Mouse (Mus musculus): ENCODE measurements around the gene Zfp382. TPM values are rescaled to one million over a fixed set of nuclear protein-coding genes. Genes with fewer than 3 reads are reported as not detected.

The Zfp382 gene
- polyA plus RNA-seq (2012; rRNA removed): 11.5 and 11.7 TPM in 2 replicates

DNA sequence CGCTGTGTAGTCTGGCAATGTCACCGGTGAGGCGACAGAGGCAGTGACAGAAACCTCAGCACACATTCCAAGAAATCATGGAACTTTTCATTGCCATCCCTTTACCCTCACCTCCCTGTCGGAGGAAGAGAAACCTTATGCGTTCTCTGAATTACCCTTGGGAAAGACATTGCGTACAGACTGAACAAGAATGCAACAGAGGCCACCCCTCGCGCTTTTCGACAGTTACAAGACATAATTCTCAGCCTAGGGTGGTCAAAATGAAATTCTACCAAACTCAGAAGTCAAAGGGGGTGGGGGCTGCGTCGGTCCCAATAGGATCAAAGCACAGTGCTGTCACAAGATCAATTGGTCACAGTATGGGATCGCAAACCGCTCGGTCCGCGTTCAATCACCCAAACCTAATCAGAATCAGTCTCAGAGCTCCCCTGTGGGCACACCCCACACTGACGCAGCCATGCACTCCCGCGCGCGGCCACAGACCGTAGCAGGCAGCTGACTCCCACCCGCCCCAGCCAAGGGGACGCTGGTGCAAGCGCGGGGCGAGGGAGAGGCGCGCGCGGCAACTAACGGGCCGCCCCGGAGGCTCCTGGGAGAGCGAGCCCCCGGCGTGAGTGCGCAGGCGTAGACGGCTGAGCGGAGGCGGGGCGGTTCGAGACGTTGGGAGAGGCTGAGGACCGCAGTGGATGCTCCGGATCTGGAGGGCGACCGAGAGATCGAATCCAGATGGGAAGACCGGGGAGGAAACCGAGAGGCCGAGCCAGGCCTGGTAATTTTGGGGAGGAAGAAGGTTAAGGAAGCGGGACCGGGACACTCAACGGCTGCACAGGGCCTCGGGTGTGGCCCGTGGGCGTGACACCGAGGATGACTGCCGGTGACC is at the start of gene Zfp382:
Zfp382 (plus strand) TSS at position 635 of the 880 bp plus-strand sequence.

GRCm38 (mm10) chr7:30072146-30073028 is 49.4 kb upstream of the Zfp382 start, which contains the start of gene Zfp82:
TSS of gene Zfp82 (minus strand) at chr7:30072900.

GRCm38 (mm10) chr7:30090092-30090969 is 31.4 kb upstream of the Zfp382 start, which contains the start of the genes Gm26920 and Zfp566:
TSS of gene Gm26920 (minus strand) at chr7:30090410.
TSS of gene Zfp566 (minus strand) at chr7:30090527.

GRCm38 (mm10) chr7:30094646-30095429 is 26.9 kb upstream of the Zfp382 start, which contains the start of gene Zfp260:
TSS of gene Zfp260 (plus strand) at chr7:30094777.

GRCm38 (mm10) chr7:30169583-30170282 is 48.0 kb downstream of the Zfp382 start, which contains the start of gene Zfp146:
TSS of gene Zfp146 (minus strand) at chr7:30169750.

GRCm38 (mm10) chr7:30183879-30184289 is 62.1 kb downstream of the Zfp382 start, which contains the start of gene Cox7a1:
TSS of gene Cox7a1 (plus strand) at chr7:30184144.

Other genes with a start within 250 kb of the Zfp382 start
- 12.5 and 12.9 TPM in 2 replicates for gene Zfp27, start 215.4 kb upstream of the Zfp382 start, polyA plus RNA-seq (2012; rRNA removed)
- 14.5 and 15.1 TPM in 2 replicates for gene Zfp383, start 213.7 kb upstream of the Zfp382 start, polyA plus RNA-seq (2012; rRNA removed)
- 16.3 and 18.0 TPM in 2 replicates for gene Zfp74, start 167.9 kb upstream of the Zfp382 start, polyA plus RNA-seq (2012; rRNA removed)
- gene Zfp568, start 138.0 kb upstream of the Zfp382 start, polyA plus RNA-seq (2012; rRNA removed): 4.2 and 5.2 TPM in 2 replicates
- gene Zfp14, start 70.6 kb upstream of the Zfp382 start, polyA plus RNA-seq (2012; rRNA removed): 13.6 and 14.4 TPM in 2 replicates
- 5.2 and 5.8 TPM in 2 replicates for gene Zfp82, start 49.0 kb upstream of the Zfp382 start, polyA plus RNA-seq (2012; rRNA removed)
- gene Gm26920, start 31.5 kb upstream of the Zfp382 start, polyA plus RNA-seq (2012; rRNA removed): 0.21 and 0.54 TPM in 2 replicates
- 11.0 and 11.6 TPM in 2 replicates for gene Zfp566, start 31.4 kb upstream of the Zfp382 start, polyA plus RNA-seq (2012; rRNA removed)
- 41.1 and 42.5 TPM in 2 replicates for gene Zfp260, start 27.2 kb upstream of the Zfp382 start, polyA plus RNA-seq (2012; rRNA removed)
- gene Zfp146, start 47.8 kb downstream of the Zfp382 start, polyA plus RNA-seq (2012; rRNA removed): 66.7 and 71.2 TPM in 2 replicates
- 2.9 and 6.4 TPM in 2 replicates for gene Cox7a1, start 62.2 kb downstream of the Zfp382 start, polyA plus RNA-seq (2012; rRNA removed)
- 238 and 244 TPM in 2 replicates for gene Capns1, start 76.9 kb downstream of the Zfp382 start, polyA plus RNA-seq (2012; rRNA removed)
- gene Polr2i, start 110.0 kb downstream of the Zfp382 start, polyA plus RNA-seq (2012; rRNA removed): 286 TPM in 2 replicates
- 204 and 220 TPM in 2 replicates for gene Tbcb, start 110.3 kb downstream of the Zfp382 start, polyA plus RNA-seq (2012; rRNA removed)
- 0.08 and 0.16 TPM in 2 replicates for gene Ovol3, start 113.8 kb downstream of the Zfp382 start, polyA plus RNA-seq (2012; rRNA removed)
- gene Thap8, start 158.2 kb downstream of the Zfp382 start, polyA plus RNA-seq (2012; rRNA removed): 0.16 and 0.28 TPM in 2 replicates
- gene Wdr62, start 158.5 kb downstream of the Zfp382 start, polyA plus RNA-seq (2012; rRNA removed): 8.5 and 9.6 TPM in 2 replicates
- gene Clip3, start 169.8 kb downstream of the Zfp382 start, polyA plus RNA-seq (2012; rRNA removed): 222 and 254 TPM in 2 replicates
- 121 TPM in 2 replicates for gene Alkbh6, start 186.8 kb downstream of the Zfp382 start, polyA plus RNA-seq (2012; rRNA removed)
- gene Syne4, start 192.9 kb downstream of the Zfp382 start, polyA plus RNA-seq (2012; rRNA removed): 21.0 and 25.5 TPM in 2 replicates
- gene E130208F15Rik, start 199.8 kb downstream of the Zfp382 start, polyA plus RNA-seq (2012; rRNA removed): 0.36 and 0.45 TPM in 2 replicates
- 15.9 and 17.6 TPM in 2 replicates for gene Sdhaf1, start 202.0 kb downstream of the Zfp382 start, polyA plus RNA-seq (2012; rRNA removed)
- 21.8 and 27.0 TPM in 2 replicates for gene Lrfn3, start 240.8 kb downstream of the Zfp382 start, polyA plus RNA-seq (2012; rRNA removed)